Mouse (Mus musculus) liver, postnatal 0 days (tissue): Measurements from ENCODE around the gene Zswim3. TPM values are rescaled to one million over a fixed set of nuclear protein-coding genes. Genes with fewer than 3 reads are reported as not detected.

Source experiments
- ATAC-seq: fragments of 200-750 bp; cut with Nextera tagmentation; 2 replicates; pipeline ENCODE4 v1.8.0; 2017; ENCODE audit warnings: mild to moderate bottlenecking, moderate library complexity
- DNase-seq: peaks from one replicate; pipeline ENCODE4 v3.0.0-alpha.2; 2016
- H3K27ac ChIP-seq: fragments of 300-500 bp; sonication (generic); 2 replicates; pipeline ENCODE4 v1.5.1; 2014; ENCODE audit warnings: antibody characterized with exemption, moderate library complexity, mild to moderate bottlenecking, low read depth
- H3K27me3 ChIP-seq: fragments of 300-500 bp; sonication (generic); 2 replicates; pipeline ENCODE4 v1.6.1; 2014; ENCODE audit warnings: low read length, control low read depth, mixed read lengths; ENCODE audit not compliant: insufficient read depth
- H3K36me3 ChIP-seq: fragments of 300-500 bp; sonication (generic); replicated peaks from 2 replicates; pipeline ENCODE4 v1.6.1; 2014; ENCODE audit warnings: mild to moderate bottlenecking, control low read depth, low read length, moderate library complexity, mixed read lengths; ENCODE audit not compliant: insufficient read depth
- H3K4me1 ChIP-seq: fragments of 300-500 bp; sonication (generic); 2 replicates; pipeline ENCODE4 v1.6.1; 2014; ENCODE audit warnings: antibody characterized with exemption, mild to moderate bottlenecking, control low read depth; ENCODE audit not compliant: insufficient read depth
- H3K4me2 ChIP-seq: fragments of 300-500 bp; sonication (generic); 2 replicates; pipeline ENCODE4 v1.6.1; 2014; ENCODE audit warnings: low read depth, mild to moderate bottlenecking, low read length, moderate library complexity, mixed read lengths
- H3K4me3 ChIP-seq: fragments of 300-500 bp; sonication (generic); 2 replicates; pipeline ENCODE4 v1.5.1; 2014; ENCODE audit warnings: low read depth, low read length
- H3K9ac ChIP-seq: fragments of 300-500 bp; sonication (generic); replicated peaks from 2 replicates; pipeline ENCODE4 v1.6.1; 2014; ENCODE audit warnings: mild to moderate bottlenecking, moderate library complexity
- H3K9me3 ChIP-seq: fragments of 300-500 bp; sonication (generic); 2 replicates; pipeline ENCODE4 v1.6.1; 2016; ENCODE audit warnings: mild to moderate bottlenecking, control low read depth, low read length, mixed read lengths
- CTCF ChIP-seq: sonication (generic); IDR thresholded peaks from 2 replicates; pipeline ENCODE4 v1.5.1; 2016; ENCODE audit warnings: antibody characterized with exemption, low read depth
- EP300 ChIP-seq: IDR thresholded peaks from 2 replicates; pipeline ENCODE4 v1.6.1; 2016; ENCODE audit warnings: antibody characterized with exemption, low read depth, mild to moderate bottlenecking
- WGBS: fragments of 180-500 bp; shearing (Covaris S2); extraction: QIAGEN DNeasy Blood & Tissue Kit; methylation state at CpG from one replicate; pipeline ENCODE4 v1.1.7; 2014; ENCODE audit not compliant: insufficient replicate concordance; 5-methylcytosine and 5-hydroxymethylcytosine counted together
- polyA plus RNA-seq: library from polyadenylated mRNA; unstranded; fragments of >200 nt; fragmentation: Nextera tagmentation; extraction: Ambion mirVana; gene quantifications from 2 replicates; pipeline ENCODE4 v1.2.1, GENCODE M21; 2015

Gene Zswim3
- polyA plus RNA-seq, 1 experiment from 2014 or later, result 2.2 TPM

- DNase-seq, result no peak
- H3K4me2 ChIP-seq, result no peak overlapping the region
- no peak for ATAC-seq
- H3K9me3 ChIP-seq, result no peaks in the 10 kb centered on the region
- no peaks in the 10 kb centered on the region for H3K27me3 ChIP-seq
- peaks cover 3% of the 10 kb centered on the region; the same call in 1 of the 2 replicates for H3K4me1 ChIP-seq
- no peak overlapping the region for H3K4me3 ChIP-seq
- 62% methylated on average over 2 of the region's 2 CpGs for WGBS
- H3K27ac ChIP-seq, result no peak overlapping the region
- TF ChIP-seq CTCF (no peak), EP300 (no peak)
- peaks cover 11% of the 10 kb centered on the region for H3K36me3 ChIP-seq
- no peak overlapping the region for H3K9ac ChIP-seq
These were observed 8.7 kb downstream of the Zswim3 start for GRCm38 (mm10) chr2:164813557-164813956.

- Histone ChIP-seq H3K27me3 (no peaks in the 10 kb centered on the region), H3K36me3 (peaks cover 6% of the 10 kb centered on the region), H3K4me3 (no peak overlapping the region), H3K9ac (no peak overlapping the region), H3K4me1 (peaks cover 3% of the 10 kb centered on the region; the same call in 1 of the 2 replicates), H3K27ac (peak overlapping the region; percentile 67), H3K4me2 (peak overlapping the region; percentile 4; the same call in 1 of the 2 replicates), H3K9me3 (no peaks in the 10 kb centered on the region)
- TF ChIP-seq CTCF, result no peak
- no peak for TF ChIP-seq EP300
- 58% methylated on average over 5 of the region's 5 CpGs for WGBS
- peak; percentile 59 for ATAC-seq
- DNase-seq, result peak; percentile 20
These were observed 10.4 kb downstream of the Zswim3 start for GRCm38 (mm10) chr2:164815348-164815747.

- no peaks in the 10 kb centered on the region for H3K9me3 ChIP-seq
- no peaks in the 10 kb centered on the region for H3K27me3 ChIP-seq
- H3K4me1 ChIP-seq, result peaks cover 3% of the 10 kb centered on the region; the same call in 1 of the 2 replicates
- peaks cover 10% of the 10 kb centered on the region for H3K36me3 ChIP-seq
- H3K9ac ChIP-seq, result no peak overlapping the region
- H3K4me2 ChIP-seq, result peak overlapping the region; percentile 4; the same call in 1 of the 2 replicates
- ATAC-seq, result peak; percentile 83
- TF ChIP-seq EP300, result peak; percentile 69
- no peak for TF ChIP-seq CTCF
- peak; percentile 27 for DNase-seq
- H3K4me3 ChIP-seq, result no peak overlapping the region
- 62% methylated on average over 8 of the region's 8 CpGs for WGBS
- peak overlapping the region; percentile 67; the same call in 1 of the 2 replicates for H3K27ac ChIP-seq
These were observed 10.9 kb downstream of the Zswim3 start for GRCm38 (mm10) chr2:164815821-164816220.

- no peak for ATAC-seq
- no peak overlapping the region for H3K4me2 ChIP-seq
- H3K4me3 ChIP-seq, result no peak overlapping the region
- no peaks in the 10 kb centered on the region for H3K9me3 ChIP-seq
- no peaks in the 10 kb centered on the region for H3K27me3 ChIP-seq
- peaks cover 17% of the 10 kb centered on the region for H3K36me3 ChIP-seq
- TF ChIP-seq EP300, result no peak
- TF ChIP-seq CTCF, result no peak
- peaks cover 5% of the 10 kb centered on the region for H3K4me1 ChIP-seq
- H3K9ac ChIP-seq, result no peak overlapping the region
- no peak for DNase-seq
- H3K27ac ChIP-seq, result no peak overlapping the region
- WGBS, result 81% methylated on average over 6 of the region's 6 CpGs
These were observed 12.3 kb downstream of the Zswim3 start for GRCm38 (mm10) chr2:164817206-164817605.

- peaks cover 12% of the 10 kb centered on the region for H3K36me3 ChIP-seq
- peaks cover 8% of the 10 kb centered on the region for H3K4me1 ChIP-seq
- H3K4me2 ChIP-seq, result no peak overlapping the region
- H3K27me3 ChIP-seq, result no peaks in the 10 kb centered on the region
- 82% methylated on average over 5 of the region's 5 CpGs for WGBS
- no peak for ATAC-seq
- no peaks in the 10 kb centered on the region for H3K9me3 ChIP-seq
- DNase-seq, result no peak
- H3K9ac ChIP-seq, result no peak overlapping the region
- H3K27ac ChIP-seq, result no peak overlapping the region
- no peak for TF ChIP-seq CTCF
- TF ChIP-seq EP300, result no peak
- H3K4me3 ChIP-seq, result no peak overlapping the region
These were observed 12.8 kb downstream of the Zswim3 start for GRCm38 (mm10) chr2:164817703-164818102.

- TF ChIP-seq EP300, result no peak
- no peak for TF ChIP-seq CTCF
- Histone ChIP-seq H3K4me3 (no peak overlapping the region), H3K27ac (no peak overlapping the region), H3K4me2 (no peak overlapping the region), H3K9ac (no peak overlapping the region), H3K27me3 (no peaks in the 10 kb centered on the region), H3K9me3 (no peaks in the 10 kb centered on the region), H3K4me1 (peaks cover 14% of the 10 kb centered on the region), H3K36me3 (peaks cover 21% of the 10 kb centered on the region; the same call in 1 of the 2 replicates)
- DNase-seq (no peak), ATAC-seq (no peak)
- 83% methylated on average over 6 of the region's 6 CpGs for whole genome bisulfite sequencing
These were observed 16.2 kb downstream of the Zswim3 start for GRCm38 (mm10) chr2:164821060-164821459.
